Mouse (Mus musculus) lung, embryonic 15.5 days (tissue): ENCODE measurements at regions not wholly inside any gene's neighbourhood (a gene's known extent, or its start where the extent isn't known, plus 50 kb on each side); places are given as distances from the start of the nearest gene placed in this dataset.

ENCODE experiments used
- ATAC-seq: fragments of 200-750 bp; cut with Nextera tagmentation; 2 replicates; pipeline ENCODE4 v1.8.0; 2017; ENCODE audit warnings: moderate number of reproducible peaks, borderline replicate concordance; ENCODE audit not compliant: low FRiP score, low TSS enrichment; ENCODE audit errors: extremely low read depth
- H3K27ac ChIP-seq: fragments of 300-500 bp; sonication (generic); 2 replicates; pipeline ENCODE4 v1.5.1; 2015; ENCODE audit warnings: moderate library complexity, mild to moderate bottlenecking, inconsistent platforms
- H3K27me3 ChIP-seq: fragments of 300-500 bp; sonication (generic); 2 replicates; pipeline ENCODE4 v1.6.1; 2015; ENCODE audit warnings: inconsistent platforms
- H3K36me3 ChIP-seq: fragments of 300-500 bp; sonication (generic); 2 replicates; pipeline ENCODE4 v1.6.1; 2015; ENCODE audit warnings: inconsistent platforms
- H3K4me1 ChIP-seq: fragments of 300-500 bp; sonication (generic); 2 replicates; pipeline ENCODE4 v1.6.1; 2015; ENCODE audit warnings: inconsistent platforms
- H3K4me2 ChIP-seq: fragments of 300-500 bp; sonication (generic); 2 replicates; pipeline ENCODE4 v1.6.1; 2015; ENCODE audit warnings: inconsistent platforms, mild to moderate bottlenecking, moderate library complexity
- H3K4me3 ChIP-seq: fragments of 300-500 bp; sonication (generic); 2 replicates; pipeline ENCODE4 v1.5.1; 2015; ENCODE audit warnings: mild to moderate bottlenecking, inconsistent platforms
- H3K9ac ChIP-seq: fragments of 300-500 bp; sonication (generic); 2 replicates; pipeline ENCODE4 v1.6.1; 2015; ENCODE audit warnings: inconsistent platforms
- H3K9me3 ChIP-seq: fragments of 300-500 bp; sonication (generic); 2 replicates; pipeline ENCODE4 v1.6.1; 2016; ENCODE audit warnings: inconsistent platforms
- WGBS: fragments of 180-500 bp; shearing (Covaris S2); methylation state at CpG from one replicate; pipeline ENCODE4 v1.1.7; 2015; 5-methylcytosine and 5-hydroxymethylcytosine counted together

- WGBS, result 41% methylated on average over 2 of the region's 2 CpGs
- Histone ChIP-seq H3K27me3 (no peaks in the 10 kb centered on the region), H3K4me1 (no peaks in the 10 kb centered on the region), H3K27ac (no peak overlapping the region), H3K4me2 (no peak overlapping the region), H3K9me3 (no peaks in the 10 kb centered on the region), H3K9ac (no peak overlapping the region), H3K4me3 (no peak overlapping the region), H3K36me3 (no peaks in the 10 kb centered on the region)
- no peak for ATAC-seq
These were observed 428.7 kb downstream of the Hace1 start for GRCm38 (mm10) chr10:46006319-46006718.

DNA sequence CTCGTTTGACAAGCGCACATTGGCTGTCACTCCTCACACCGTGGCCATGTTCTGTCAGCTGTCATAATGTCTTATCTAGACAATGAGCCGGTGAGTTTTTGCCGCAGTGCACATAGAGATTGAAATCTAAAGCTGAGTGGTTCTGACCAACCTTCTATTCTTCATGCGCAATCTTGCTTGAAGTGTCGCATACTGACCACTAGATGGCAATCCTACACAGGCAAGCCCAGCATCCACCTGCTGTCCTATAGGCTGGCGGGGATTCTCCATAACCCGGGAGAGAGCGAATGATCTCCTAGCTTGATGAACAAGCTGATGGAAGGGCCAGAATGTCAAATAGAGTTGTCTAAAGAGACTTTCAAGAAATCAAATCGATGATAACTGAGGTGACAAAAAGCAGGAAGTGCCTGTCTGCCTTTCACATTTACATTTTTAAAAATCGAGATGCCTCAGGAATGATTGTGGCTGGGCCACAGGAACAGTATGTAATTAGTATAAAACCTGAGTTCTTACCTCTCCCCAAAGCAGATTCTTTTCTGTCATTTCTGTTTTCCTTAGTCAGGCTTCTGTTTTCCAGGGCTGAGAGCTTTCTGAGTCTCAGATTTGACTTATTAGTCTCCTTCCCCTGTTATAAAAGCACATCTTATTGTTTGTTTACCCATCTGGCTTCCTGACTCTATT lies 434.4 kb downstream of the Hace1 start:
- no peak overlapping the region for H3K4me2 ChIP-seq
- 19% methylated on average over 12 of the region's 12 CpGs for WGBS
- ATAC-seq, result no peak

DNA sequence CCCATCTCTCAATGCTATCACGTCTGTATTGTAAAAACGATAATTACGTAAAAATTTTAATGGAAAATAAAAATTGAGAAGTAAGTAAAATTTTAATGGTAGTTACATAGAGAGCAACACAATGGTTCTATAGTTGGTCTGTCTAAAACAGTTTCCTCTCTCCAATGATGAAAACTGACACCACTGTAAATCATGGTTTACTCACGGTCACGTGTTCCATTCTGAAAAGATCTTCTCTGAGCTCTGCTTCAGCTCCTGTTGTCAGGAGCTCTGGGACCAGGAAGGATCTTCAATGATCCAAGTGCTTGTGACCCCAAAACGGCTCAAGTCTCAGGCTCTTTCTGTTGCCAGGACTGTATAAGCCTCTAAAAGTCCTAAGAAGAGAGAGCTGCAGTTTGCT lies 435.0 kb downstream of the Hace1 start:
- ATAC-seq, result no peak
- Histone ChIP-seq H3K27ac (no peak overlapping the region), H3K4me3 (no peak overlapping the region), H3K36me3 (no peaks in the 10 kb centered on the region), H3K9me3 (no peaks in the 10 kb centered on the region), H3K9ac (no peak overlapping the region), H3K4me1 (no peaks in the 10 kb centered on the region), H3K4me2 (no peak overlapping the region), H3K27me3 (no peaks in the 10 kb centered on the region)
- 60% methylated on average over 6 of the region's 6 CpGs for WGBS

More for the DNA sequence above, 434.4 kb downstream of the Hace1 start:
- Histone ChIP-seq H3K36me3 (no peaks in the 10 kb centered on the region), H3K27me3 (no peaks in the 10 kb centered on the region), H3K4me3 (no peak overlapping the region), H3K4me1 (no peaks in the 10 kb centered on the region), H3K9ac (no peak overlapping the region), H3K9me3 (no peaks in the 10 kb centered on the region), H3K27ac (no peak overlapping the region)

DNA sequence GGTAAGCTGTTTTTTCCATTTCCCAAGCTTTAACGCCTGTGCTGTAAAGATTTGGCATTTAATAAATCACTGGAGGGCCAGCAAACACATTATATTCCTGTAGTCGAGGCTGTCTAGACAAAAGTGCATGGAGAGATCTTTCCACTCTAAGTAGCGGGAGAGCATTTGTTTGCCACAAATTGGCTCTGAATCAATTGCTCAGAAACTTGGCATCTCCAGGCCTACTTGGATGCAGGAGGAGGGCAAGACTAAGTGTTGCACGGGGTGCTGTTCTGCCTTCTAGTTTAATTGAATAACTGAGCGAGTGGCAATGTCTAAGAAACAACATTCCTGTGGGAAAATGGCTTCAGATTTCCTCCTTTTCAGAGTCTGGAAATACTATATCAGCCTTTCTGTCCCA lies 438.7 kb downstream of the Hace1 start:
- no peaks in the 10 kb centered on the region for H3K4me1 ChIP-seq
- 61% methylated on average over 5 of the region's 5 CpGs for WGBS
- no peak overlapping the region for H3K9ac ChIP-seq
- no peak overlapping the region for H3K4me3 ChIP-seq
- no peak overlapping the region for H3K4me2 ChIP-seq
- ATAC-seq, result no peak
- no peaks in the 10 kb centered on the region for H3K9me3 ChIP-seq
- H3K36me3 ChIP-seq, result no peaks in the 10 kb centered on the region
- no peak overlapping the region for H3K27ac ChIP-seq
- no peaks in the 10 kb centered on the region for H3K27me3 ChIP-seq

GRCm38 (mm10) chr10:46045474-46046093 lies 468.0 kb downstream of the Hace1 start:
- 42% methylated on average over 6 of the region's 6 CpGs for WGBS
- no peak overlapping the region for H3K4me2 ChIP-seq
- H3K4me1 ChIP-seq, result no peaks in the 10 kb centered on the region
- H3K9ac ChIP-seq, result no peak overlapping the region
- no peaks in the 10 kb centered on the region for H3K27me3 ChIP-seq
- no peak for ATAC-seq
- H3K27ac ChIP-seq, result no peak overlapping the region
- H3K4me3 ChIP-seq, result no peak overlapping the region
- H3K36me3 ChIP-seq, result no peaks in the 10 kb centered on the region
- H3K9me3 ChIP-seq, result no peaks in the 10 kb centered on the region

- H3K4me2 ChIP-seq, result no peak overlapping the region
- H3K9me3 ChIP-seq, result no peaks in the 10 kb centered on the region
- H3K9ac ChIP-seq, result no peak overlapping the region
- no peak for ATAC-seq
- no peaks in the 10 kb centered on the region for H3K4me1 ChIP-seq
- no peaks in the 10 kb centered on the region for H3K27me3 ChIP-seq
- no peak overlapping the region for H3K27ac ChIP-seq
- no peak overlapping the region for H3K4me3 ChIP-seq
- no peaks in the 10 kb centered on the region for H3K36me3 ChIP-seq
These were observed 468.6 kb downstream of the Hace1 start for GRCm38 (mm10) chr10:46046094-46046749.

GRCm38 (mm10) chr10:46046890-46047414 lies 469.3 kb downstream of the Hace1 start:
- H3K27ac ChIP-seq, result no peak overlapping the region
- H3K4me3 ChIP-seq, result no peak overlapping the region
- H3K36me3 ChIP-seq, result no peaks in the 10 kb centered on the region
- H3K4me2 ChIP-seq, result no peak overlapping the region
- no peak for ATAC-seq
- no peaks in the 10 kb centered on the region for H3K27me3 ChIP-seq
- no peaks in the 10 kb centered on the region for H3K4me1 ChIP-seq
- no peaks in the 10 kb centered on the region for H3K9me3 ChIP-seq
- 47% methylated on average over 8 of the region's 8 CpGs for WGBS
- no peak overlapping the region for H3K9ac ChIP-seq

DNA sequence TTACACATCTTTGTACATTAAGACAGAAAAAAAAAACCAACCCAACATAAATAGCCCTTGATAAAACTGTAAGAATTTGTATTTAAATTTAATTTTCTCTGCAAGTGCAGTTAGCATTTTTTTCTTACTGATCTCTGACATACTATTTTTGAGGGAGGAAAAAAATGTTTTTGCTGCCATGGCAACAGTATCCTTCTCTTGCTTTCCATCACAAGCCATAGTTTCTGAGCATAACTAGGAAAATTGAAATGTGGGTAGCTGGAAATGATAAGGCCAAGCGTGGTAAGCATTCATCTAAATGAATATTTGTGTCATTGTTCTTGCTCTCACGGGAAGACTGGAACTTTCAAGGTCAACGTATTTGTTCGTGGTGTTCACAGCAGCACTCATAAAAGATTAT lies 470.0 kb downstream of the Hace1 start:
- H3K4me1 ChIP-seq, result no peaks in the 10 kb centered on the region
- no peak overlapping the region for H3K4me3 ChIP-seq
- H3K27ac ChIP-seq, result no peak overlapping the region
- no peaks in the 10 kb centered on the region for H3K27me3 ChIP-seq
- H3K4me2 ChIP-seq, result no peak overlapping the region
- WGBS, result 65% methylated on average over 4 of the region's 4 CpGs
- H3K9me3 ChIP-seq, result no peaks in the 10 kb centered on the region
- ATAC-seq, result no peak
- no peak overlapping the region for H3K9ac ChIP-seq
- no peaks in the 10 kb centered on the region for H3K36me3 ChIP-seq

GRCm38 (mm10) chr10:46057362-46058198 lies 480.0 kb downstream of the Hace1 start:
- H3K27ac ChIP-seq, result no peak overlapping the region
- H3K4me3 ChIP-seq, result no peak overlapping the region
- 32% methylated on average over 14 of the region's 14 CpGs for WGBS
- H3K9ac ChIP-seq, result no peak overlapping the region
- H3K9me3 ChIP-seq, result no peaks in the 10 kb centered on the region
- H3K4me1 ChIP-seq, result no peaks in the 10 kb centered on the region
- no peaks in the 10 kb centered on the region for H3K27me3 ChIP-seq
- H3K4me2 ChIP-seq, result no peak overlapping the region
- no peaks in the 10 kb centered on the region for H3K36me3 ChIP-seq
- no peak for ATAC-seq

DNA sequence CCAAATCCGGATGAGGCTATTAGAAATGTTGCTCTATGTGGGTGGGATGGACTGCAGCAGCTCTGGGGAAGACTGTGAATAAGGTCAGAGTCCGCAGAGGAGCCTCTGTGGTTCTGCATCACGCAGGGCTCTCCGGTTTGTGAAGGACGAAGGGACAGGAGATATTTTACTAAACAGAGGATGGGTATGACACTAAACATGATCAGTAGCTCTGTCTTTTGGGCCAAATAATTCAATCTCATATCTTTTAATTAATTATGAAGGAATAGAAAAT lies 480.5 kb downstream of the Hace1 start:
- no peaks in the 10 kb centered on the region for H3K36me3 ChIP-seq
- no peaks in the 10 kb centered on the region for H3K27me3 ChIP-seq
- H3K4me1 ChIP-seq, result no peaks in the 10 kb centered on the region
- ATAC-seq, result no peak
- no peak overlapping the region for H3K9ac ChIP-seq
- no peaks in the 10 kb centered on the region for H3K9me3 ChIP-seq
- no peak overlapping the region for H3K4me3 ChIP-seq
- H3K27ac ChIP-seq, result no peak overlapping the region
- no peak overlapping the region for H3K4me2 ChIP-seq
- 79% methylated on average over 5 of the region's 5 CpGs for WGBS

GRCm38 (mm10) chr10:46059285-46059684 lies 481.7 kb downstream of the Hace1 start:
- no peak for ATAC-seq
- WGBS, result 66% methylated on average over 3 of the region's 3 CpGs
- Histone ChIP-seq H3K27ac (no peak overlapping the region), H3K9me3 (no peaks in the 10 kb centered on the region), H3K9ac (no peak overlapping the region), H3K4me1 (no peaks in the 10 kb centered on the region), H3K36me3 (no peaks in the 10 kb centered on the region), H3K4me2 (no peak overlapping the region), H3K4me3 (no peak overlapping the region), H3K27me3 (no peaks in the 10 kb centered on the region)

- Histone ChIP-seq H3K27ac (no peak overlapping the region), H3K4me1 (no peaks in the 10 kb centered on the region), H3K9ac (no peak overlapping the region), H3K36me3 (no peaks in the 10 kb centered on the region), H3K4me2 (no peak overlapping the region), H3K9me3 (no peaks in the 10 kb centered on the region), H3K4me3 (no peak overlapping the region), H3K27me3 (no peaks in the 10 kb centered on the region)
- no peak for ATAC-seq
- WGBS, result 90% methylated on average over 4 of the region's 4 CpGs
These were observed 486.2 kb downstream of the Hace1 start for GRCm38 (mm10) chr10:46063831-46064230.
